Mouse (Mus musculus): Measurements from ENCODE around the gene Asb5.
"Not testable (repeated sequence)": the region's sequence is repeated elsewhere in the genome, so short reads cannot be mapped to it uniquely, and the experiment has no call there.

Gene Asb5

DNA sequence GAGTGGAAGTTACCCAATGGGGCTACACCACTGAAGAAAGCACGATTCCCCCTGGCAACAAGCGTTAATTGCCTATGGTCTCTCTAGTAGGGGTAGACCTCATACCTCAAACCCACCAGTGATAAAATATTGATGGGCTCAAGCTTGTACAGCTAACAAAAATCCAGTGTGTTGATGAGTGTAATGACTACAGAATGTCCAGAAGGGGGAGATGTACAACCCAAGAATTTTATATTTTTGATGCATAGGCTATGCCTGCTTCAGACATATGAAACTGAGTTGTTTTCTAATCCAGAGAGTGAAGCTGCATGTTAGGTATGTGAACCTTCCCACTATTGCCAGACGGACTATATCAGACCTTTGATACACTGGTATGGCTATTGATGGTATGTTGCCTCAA, 7.9 kb downstream of the Asb5 start:
- DNase-seq (ENCODE audit: low spot score): no peak

DNA sequence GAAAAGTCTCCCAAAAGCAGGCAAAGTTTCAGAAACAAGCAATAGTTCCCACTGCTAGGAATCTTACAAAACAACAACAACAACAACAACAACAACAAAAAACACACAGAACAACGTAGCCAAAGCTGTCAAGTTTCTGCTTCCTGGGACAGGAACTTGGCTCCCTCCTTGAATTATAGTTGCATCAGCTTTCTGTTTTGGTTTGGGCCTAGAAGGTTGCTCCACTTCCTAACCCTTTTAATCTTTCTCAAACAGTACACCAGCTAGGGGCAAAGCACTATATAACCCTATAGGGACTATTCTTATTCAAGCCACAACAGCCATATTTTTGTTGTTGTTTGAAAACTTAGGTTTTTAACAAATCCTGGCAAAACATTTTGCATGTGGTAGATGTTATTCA, 12.0 kb downstream of the Asb5 start:
- no peak for DNase-seq (ENCODE audit: low spot score)

DNA sequence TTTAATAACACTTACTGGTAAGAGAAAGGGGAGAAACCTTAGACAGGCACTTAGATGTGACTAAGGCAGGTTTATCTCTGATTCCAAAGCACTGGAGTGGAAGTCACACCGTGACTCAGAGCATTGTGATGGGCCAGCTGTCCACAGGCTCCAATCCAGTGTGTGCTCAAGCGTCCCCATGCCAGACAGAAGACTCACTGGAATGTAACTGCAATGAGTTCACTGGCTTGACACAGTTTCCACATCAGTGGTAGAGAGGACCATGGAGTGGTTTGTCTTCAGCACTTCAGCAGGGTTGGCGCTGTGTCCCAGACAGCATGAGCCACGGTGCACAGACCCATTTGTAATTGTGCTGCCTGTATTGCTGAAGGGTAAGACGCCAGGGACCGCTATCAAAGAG, 19.0 kb downstream of the Asb5 start:
- no peak for DNase-seq (ENCODE audit: low spot score)

DNA sequence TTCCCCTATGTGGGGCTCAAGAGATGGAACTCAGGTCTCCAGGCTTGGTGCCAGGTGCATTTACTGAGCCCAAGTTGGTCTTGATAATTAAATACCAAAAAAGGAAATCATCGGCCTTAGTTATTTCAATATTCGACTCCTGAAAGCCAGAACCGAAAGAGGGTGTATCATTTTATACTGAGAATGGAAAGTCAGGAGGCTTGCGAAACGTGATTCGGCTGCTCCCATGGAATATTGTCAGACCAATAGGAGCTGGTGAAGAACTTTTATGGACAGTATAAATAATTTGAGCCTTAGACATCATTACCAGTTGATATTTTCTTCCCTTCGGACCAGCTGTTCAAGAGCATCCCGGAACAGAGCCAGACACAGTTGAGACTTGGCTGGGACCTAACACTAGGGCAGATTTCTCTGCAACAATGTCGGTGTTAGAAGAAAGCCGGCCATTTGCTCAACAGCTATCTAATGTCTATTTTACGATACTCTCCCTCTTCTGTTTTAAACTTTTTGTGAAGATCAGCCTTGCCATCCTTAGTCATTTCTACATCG, 20.7 kb downstream of the Asb5 start:
- DNase-seq (ENCODE audit: low spot score): no peak

DNA sequence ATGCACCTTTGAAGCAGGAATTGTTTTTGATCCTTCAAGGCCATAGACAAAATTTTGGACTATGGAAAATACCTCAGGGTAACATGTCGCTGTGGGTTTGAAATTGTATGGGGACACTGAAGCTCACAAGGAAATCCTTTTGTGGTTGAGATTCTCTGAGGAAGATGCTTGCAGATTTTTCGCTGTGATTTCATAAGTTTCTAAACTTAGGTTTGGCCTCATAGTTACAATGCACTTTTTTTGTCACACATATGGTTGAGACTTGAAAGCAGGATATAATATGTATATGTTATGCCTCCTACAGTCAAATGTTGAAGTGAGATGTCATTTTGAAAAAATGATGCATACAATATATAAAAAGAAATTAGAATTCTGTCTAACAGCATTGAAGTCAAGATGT, 25.5 kb downstream of the Asb5 start:
- DNase-seq (ENCODE audit: low spot score): no peak

DNA sequence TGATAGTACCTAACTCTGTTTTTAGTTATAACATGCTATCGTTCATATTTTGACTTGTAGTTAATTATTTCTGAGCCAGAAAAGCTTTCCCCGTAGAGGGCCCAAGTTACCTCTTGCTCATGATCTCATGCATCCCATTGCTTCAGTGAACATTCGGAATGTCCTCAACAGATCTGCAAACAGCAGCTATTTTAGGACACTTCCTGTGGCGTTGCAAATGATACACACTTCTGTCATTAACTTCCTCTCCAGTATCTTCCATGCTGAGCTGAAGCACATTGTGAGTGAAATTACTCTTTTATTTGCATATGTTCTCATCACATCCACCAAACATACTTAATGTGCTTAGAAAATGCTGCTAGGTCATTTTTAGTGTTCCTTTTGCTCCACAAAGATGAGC, 32.8 kb downstream of the Asb5 start:
- DNase-seq (ENCODE audit: low spot score): no peak

DNA sequence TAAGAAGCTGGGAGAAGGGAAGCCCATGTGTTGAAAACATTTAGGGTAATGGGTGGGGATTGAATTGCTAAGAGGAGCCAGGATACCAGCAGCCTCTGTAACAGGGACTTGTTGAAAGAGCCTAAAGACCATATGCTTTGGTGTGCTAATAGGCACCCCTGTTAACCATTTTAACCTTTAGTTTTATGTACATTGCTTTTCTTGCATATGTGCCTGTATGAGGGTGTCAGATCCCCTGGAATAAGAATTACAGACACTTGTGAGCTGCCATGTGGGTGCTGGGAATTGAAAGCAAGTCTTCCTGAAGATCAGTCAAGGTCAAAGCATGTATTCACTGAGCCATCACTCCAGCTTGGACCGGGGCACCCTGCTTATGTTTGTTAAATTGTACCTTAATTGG, 35.8 kb downstream of the Asb5 start:
- no peak for DNase-seq (ENCODE audit: low spot score)

DNA sequence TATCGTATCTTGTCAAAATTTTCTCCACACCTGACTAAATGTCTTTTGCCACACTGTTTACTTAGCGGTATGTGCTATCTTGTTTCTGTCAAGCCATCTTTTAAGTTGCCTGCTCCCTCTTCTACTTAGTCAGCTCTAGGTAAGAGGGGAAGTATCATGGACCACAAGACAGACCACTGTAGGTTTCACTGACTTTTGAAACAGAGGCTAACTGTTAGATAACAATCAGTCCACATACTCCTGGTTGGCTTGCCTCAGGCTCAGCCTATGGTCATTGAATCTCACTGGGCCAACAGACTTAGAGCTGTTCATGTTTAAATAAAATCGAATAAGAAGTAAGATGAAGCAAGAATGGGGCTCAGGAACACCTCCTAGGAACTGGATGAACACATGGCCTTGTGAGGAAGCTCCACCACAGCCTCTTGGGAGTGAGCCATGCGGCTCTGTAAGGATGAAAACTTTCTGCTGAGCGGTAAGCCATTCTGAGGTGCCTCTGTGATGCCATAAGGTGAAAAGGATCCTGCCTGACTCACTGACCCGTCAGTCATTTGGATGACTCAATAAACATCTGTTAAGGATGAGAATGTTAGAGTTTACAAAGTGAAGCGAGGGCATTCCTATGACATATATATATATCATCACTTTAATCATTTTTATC, 36.4 kb downstream of the Asb5 start:
- no peak for DNase-seq (ENCODE audit: low spot score)

DNA sequence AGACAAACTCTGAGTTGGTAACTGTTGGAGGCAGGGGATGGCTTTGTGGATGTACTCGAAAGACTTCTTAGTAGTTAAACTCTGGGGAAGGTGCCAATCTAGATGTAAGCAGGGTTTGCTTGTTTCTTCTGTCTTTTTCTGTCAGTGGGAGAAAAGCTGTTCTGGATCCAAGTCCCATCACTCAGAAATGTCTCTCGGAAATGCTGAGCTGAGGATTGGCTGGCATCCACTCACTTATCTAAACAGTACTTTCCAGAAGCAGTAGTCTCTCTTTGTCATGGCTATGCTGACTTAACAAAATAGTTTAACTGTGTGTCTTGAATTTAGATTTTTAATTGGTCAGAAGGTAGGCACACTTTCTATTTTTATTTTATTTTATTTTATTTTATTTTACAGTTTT, 37.8 kb downstream of the Asb5 start:
- DNase-seq (ENCODE audit: low spot score): no peak

DNA sequence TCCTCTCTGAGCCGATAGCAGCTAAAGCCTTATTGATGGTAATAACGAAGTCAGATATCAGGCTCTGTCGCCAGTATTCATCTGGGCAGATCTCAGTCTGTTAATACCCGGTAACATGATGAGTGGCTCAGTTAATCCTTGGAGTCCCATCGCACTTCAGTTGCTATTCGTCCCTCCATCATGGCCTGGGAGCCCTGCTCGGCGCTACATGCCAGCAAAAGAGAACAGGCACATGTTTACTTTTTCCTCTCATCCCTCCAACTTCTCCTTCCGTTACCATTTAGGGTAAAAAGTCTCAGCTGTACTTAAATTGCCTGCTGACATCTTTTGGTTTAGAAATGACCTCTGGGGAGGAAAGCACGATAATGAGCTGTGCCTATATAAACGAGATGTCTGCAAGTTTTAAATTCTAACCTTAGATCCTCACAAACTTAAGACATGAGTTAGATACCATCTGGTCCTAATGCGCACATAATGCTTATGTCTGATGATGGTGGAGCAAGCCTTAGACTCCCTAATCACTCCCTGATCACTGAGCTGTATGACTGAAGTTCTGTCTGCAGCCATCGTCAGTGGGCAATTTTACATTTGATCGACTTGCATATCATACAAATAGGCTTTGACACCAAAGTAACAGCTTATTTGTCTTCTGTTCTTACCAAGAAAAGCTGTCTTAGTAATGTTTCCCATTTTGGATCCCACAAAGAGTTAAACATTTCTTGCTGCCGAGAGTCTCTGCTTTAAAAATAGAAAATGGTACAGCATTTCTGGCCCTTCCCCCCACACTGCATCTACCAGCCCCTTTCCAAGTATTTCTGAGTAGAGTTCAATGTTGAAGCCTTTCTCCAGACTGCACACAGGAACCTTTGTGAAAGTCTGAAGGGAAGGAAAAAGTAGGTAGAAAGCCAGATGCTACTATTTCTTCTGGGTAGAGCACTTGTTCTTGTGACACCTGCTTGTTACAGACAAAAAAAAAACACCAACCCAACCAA, 41.5 kb downstream of the Asb5 start:
- DNase-seq (ENCODE audit: low spot score): no peak

DNA sequence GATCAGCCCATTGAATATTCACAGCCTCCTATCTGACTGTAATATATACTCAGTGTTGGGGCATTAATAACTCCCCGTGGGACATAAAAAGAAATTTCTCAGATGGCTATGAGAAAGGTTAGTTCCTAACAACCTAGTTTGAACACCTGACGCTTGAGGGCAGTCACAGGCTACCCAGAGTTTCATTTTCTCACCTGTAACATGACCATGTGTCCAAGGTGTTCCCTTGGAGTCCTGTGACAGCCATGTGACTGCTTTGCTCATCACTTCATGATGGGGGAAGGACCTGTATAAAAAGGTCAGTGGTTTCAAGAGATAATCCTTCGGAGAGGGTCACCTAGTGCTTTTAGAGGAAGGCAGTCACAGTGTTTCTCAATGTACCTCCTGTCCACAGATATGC, 52.1 kb downstream of the Asb5 start:
- DNase-seq (ENCODE audit: low spot score): no peak

DNA sequence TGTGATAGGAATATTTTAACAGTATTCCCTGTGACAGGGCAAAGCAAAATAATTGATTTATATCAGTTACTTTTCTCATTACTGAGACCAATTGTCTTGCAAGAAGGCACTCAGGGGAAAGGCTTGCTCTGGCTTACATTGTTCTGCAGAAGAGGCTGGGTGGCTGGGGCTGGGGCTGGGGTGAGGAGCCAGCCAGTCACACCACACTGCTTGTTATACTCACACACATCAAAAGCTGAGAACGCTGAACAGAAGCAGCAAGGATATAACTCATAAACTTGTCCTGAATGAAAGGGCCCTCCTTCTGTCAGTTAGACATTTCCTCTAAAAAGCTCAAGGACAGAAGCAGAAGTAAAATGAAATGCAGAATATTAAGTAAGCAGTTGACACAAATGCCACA, 53.5 kb downstream of the Asb5 start:
- no peak for DNase-seq (ENCODE audit: low spot score)

DNA sequence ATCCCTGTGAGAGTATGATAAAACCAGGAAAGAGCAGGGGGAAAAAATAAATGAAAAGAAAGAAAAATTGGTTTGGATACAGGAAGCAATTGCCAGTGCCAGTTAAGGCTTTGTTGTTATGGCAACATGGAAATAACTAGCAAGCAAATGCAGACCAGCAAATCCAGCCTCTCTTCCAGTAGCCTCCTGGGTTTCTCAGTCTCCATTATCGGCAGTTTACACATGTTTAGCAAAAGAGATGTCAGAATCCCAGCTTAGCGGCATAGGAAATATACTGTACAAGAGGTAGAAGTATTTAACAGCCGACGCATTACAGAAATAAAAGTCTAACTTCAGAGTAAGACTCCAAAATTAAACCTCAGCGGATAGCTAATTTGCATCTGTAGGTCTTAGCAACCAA, 65.3 kb downstream of the Asb5 start:
- DNase-seq (ENCODE audit: low spot score): no peak

DNA sequence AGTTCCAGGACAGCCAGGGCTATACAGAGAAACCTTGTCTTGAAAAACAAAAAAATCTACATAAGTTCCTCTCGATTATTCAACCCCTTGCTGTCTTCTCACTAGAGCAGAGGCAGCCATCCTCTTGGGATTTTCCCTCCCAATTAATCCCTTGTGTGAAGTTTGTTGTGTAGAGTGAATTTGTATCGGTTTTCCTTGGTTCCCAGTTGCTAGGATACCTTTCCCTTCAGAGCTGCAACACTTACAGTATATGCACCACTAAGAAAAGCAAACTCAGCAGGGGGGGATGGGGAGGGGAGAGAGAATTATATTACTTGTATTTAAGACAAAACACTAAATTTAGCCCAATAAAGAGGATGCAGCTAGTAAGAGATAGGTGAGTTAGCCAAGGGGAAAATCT, 66.7 kb downstream of the Asb5 start:
- no peak for DNase-seq (ENCODE audit: low spot score)

DNA sequence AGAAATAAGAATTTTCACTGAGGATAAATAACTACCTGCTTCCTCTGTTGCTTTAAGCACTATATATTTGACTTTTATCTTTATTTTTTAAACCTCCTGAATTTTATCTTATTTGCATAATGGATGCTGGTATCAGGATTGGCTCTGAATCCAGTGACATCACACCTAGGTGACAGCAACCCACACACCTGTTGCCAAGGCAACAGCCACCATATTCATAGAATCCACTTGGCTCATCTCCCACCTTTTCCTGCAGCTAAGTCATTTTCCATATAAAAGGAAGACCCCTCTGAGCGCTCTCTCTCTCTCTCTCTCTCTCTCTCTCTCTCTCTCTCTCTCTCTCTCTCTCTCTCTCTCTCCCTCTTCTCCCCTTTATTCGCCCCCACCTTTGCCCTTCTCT, 67.6 kb downstream of the Asb5 start:
- no peak for DNase-seq (ENCODE audit: low spot score)

DNA sequence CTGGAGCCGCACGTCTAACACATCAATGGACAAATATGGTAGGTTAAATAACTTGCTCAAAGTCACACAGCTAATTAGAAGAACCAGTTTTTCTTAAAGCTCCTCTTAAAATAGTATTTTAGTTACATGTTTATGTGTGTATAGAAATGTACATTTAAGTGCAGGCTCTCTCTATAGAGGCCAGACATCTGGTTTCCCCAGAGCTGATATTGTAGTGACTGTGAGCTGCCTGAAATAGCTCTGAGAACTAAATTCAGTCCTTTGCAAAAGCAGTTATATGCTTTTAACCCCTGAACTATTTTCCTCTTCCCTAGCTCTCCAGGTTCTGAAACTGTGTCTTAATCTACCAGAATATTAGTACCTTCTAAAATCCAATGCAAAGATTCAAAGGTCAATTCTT, 68.0 kb downstream of the Asb5 start:
- DNase-seq (ENCODE audit: low spot score): no peak

DNA sequence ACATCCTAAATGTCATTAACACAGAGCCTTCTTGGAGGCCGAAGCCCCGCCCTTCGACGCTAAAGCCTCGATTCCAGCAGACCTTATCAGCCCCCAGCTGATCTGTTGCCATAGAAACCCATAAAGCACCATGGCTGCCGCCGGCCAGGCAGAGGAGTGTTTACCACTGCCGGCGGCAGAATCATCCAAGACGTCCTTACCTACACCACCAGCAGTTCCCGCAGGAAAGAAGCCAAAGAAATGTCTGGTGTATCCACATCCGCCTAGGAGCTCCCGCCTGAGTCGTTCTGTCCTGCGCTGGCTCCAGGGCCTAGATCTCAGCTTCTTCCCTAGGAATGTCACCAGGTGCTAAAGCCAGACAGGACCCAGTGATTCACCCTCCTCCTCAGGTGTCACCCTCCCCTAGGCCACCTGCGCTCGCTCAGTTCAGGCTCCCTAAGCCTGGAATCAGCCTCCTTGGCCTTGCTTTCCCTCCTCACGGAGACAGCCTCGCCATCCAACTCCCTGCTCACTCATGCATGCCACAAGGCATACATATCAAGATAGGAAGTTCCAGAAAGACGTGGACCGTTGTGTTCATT, 71.4 kb downstream of the Asb5 start, which contains the start of gene Spata4:
Spata4 (plus strand) TSS at position 111 of the 581 bp plus-strand sequence.
- peak; percentile 60 for DNase-seq (ENCODE audit: low spot score)

DNA sequence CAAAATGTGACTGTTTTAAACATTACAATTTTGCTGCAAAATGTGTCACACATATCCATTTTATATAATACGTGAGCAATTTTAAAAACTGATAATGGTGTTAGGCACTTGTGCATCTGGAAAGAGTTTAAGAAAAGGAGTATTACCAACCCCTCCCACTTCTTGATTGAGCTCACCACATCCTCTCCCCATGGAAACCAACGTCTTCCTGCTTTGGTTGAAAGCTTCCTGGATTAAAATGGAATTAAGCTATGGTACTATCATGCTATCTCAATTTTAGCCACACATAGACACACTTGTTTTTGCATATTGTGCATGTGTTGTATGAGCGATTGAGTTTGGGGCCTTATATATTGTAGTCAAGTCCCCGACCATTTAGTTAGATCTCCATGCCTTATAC, 74.1 kb downstream of the Asb5 start:
- DNase-seq (ENCODE audit: low spot score): no peak

DNA sequence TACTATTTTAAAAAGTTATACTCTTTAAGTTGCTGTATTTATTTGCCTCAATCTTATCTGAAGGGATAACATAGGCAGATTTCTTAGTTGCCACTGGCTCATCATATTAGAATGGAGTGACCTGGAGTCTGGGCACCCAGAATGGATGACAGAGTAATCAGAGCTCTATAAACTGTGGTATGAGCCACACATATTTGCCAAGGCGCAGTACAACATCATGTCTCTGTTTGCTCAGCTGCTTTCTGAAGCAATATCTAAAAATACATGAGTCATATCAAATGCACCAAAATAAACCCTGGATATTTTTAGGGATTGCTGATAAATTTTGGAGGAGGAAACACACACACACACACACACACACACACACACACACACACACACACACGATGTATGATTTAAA, 80.0 kb downstream of the Asb5 start:
- no peak for DNase-seq (ENCODE audit: low spot score)

DNA sequence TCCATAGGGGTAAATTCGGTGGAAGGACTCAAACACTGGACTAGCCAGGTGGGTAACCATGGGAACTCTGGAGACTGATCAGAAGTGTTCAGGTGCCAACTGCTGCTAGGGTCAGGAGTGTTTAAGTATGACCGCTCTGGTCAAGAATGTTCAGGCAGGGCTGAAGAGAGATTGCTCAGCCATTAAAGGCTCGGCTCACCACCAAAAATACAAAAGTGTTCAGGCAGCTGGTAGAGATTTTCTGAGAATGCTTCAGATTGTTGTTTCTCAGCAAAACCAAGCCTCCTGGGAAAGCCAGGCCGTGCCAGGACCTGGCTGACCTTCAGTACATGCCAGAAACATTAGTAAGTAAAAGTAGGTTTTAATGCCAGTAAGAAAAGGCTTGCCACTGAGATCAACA, 80.9 kb downstream of the Asb5 start:
- DNase-seq (ENCODE audit: low spot score): no peak

DNA sequence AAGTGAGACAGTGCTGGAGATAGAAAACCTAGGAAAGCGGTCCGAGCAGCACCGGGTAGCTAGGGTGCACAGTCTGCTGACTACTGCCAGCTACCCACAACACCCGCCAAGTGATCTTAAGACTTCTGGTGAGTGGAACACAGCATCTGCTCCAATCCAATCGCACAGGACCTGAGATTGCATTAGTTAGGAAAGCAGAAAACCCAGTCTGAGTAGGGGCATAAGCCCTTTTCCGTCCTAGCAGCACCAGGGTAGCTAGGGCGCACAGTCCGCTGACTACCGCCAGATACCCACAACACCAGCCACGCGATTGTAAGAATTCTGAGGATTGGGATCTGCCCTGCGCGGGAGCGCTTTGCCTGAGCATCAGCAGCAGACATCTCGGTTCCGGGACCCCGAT, 87.3 kb downstream of the Asb5 start:
- not testable (repeated sequence) for DNase-seq (ENCODE audit: low spot score)

Data from MN1 (cell line).